Mouse (Mus musculus): ENCODE results near the gene Gm5294. TPM values are rescaled to one million over a fixed set of nuclear protein-coding genes. Genes with fewer than 3 reads are reported as not detected.

Gm5294 gene
- not detected in 2 replicates for polyA plus RNA-seq (2012; rRNA removed)

DNA sequence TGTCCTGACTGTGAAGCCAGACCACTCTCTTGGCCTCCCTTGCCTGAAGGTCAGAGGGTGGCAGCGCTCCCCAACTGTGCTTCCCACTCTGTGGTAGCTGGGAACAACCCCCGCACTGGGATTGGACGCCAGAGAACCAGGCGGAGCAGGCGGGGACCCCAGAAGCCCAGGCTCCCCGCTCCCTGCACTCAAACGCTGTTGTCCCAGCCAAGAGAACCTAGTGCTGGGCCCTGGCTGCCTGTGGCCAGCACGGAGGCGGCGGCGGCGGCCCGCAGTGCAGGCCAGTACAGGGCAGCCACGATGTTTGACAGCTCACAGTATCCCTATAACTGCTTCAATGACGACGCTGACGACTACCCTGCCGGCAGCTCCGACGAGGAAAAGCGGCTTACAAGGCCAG lies at the start of gene Gm5294:
Gene Gm5294, plus strand, starts transcription at position 301 of the 400 bp plus-strand sequence.
- WGBS = 30% methylated on average over 21 of the region's 21 CpGs
- DNase-seq (ENCODE audit: low read depth, low spot score) = no peak

GRCm38 (mm10) chr5:138775096-138775495 lies 44.8 kb upstream of the Gm5294 start:
- 88% methylated on average over 5 of the region's 5 CpGs for WGBS
- no peak for DNase-seq (ENCODE audit: low read depth, low spot score)

- no peak for DNase-seq (ENCODE audit: low read depth, low spot score)
- WGBS = 17% methylated on average over 1 of the region's 1 CpGs
These were observed 43.5 kb upstream of the Gm5294 start for GRCm38 (mm10) chr5:138776346-138776745.

DNA sequence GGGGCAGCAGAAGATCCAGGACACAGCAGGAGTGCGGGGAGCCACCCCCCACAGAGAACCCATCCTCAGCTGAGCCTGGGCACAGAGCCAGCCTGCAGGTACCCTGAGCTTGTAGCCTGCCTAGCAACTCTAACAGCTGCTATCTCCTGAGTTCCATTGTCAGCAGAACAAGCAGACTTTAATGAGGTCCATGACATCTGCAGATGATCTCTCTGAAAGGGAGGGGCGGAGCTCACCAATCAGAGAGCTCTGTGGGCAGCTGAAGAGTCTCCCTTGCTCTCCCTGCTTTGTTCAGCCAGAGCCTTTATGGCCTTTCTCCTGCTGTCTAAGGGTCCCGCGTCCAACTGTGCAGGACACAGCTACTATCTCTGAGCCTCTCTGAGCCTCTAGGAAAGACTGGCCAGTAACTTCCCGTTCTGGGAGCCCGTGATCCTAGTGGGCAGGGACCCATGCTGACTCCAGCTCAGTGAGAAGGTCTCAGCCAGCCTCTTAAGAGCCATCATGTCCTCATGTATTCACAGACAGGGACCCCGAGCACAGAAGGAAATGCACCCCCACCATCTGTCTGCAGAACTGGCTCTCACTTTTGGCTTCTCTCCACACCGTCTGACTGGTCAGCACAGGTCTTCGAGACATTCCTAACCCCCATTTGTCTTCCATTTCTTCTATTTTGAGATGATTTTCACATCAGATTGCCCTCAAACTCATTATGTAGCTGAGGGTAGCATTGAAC lies 41.0 kb upstream of the Gm5294 start:
- 59% methylated on average over 9 of the region's 9 CpGs for WGBS
- no peak for DNase-seq (ENCODE audit: low read depth, low spot score)

GRCm38 (mm10) chr5:138779655-138780054 lies 40.2 kb upstream of the Gm5294 start:
- WGBS = 63% methylated on average over 3 of the region's 3 CpGs
- no peak for DNase-seq (ENCODE audit: low read depth, low spot score)

GRCm38 (mm10) chr5:138782697-138783096 lies 37.2 kb upstream of the Gm5294 start:
- 96% methylated on average over 1 of the region's 1 CpGs for WGBS
- DNase-seq (ENCODE audit: low read depth, low spot score) = no peak

- WGBS = 83% methylated on average over 8 of the region's 8 CpGs
- DNase-seq (ENCODE audit: low read depth, low spot score) = no peak
These were observed 36.7 kb upstream of the Gm5294 start for GRCm38 (mm10) chr5:138783181-138783580.

DNA sequence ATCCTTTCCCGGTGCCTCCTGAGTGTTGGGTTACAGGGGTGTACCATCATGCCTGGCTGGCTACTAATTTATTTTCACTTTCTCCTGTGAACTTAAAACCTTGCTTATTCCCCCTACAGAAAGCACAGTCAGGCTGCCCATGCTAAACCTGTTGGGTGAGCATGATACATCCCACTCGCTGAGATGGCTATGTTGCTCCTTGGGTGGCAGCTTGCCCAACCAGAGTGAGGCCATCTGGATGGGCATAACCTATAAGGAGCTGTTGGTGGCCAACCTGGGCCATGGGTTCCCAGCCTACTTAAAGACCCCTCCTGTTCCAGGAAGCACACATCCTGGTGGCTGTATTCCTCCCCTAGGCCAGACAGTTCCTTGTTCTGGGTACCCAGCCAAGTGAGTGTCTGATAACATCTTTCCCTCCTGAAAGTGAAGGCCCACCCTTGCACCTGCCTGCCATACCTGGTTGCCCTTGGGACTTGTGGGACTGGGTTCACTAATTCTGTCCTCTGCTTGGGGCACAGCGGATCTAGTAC lies 33.8 kb upstream of the Gm5294 start:
- WGBS = 79% methylated on average over 3 of the region's 3 CpGs
- DNase-seq (ENCODE audit: low read depth, low spot score) = no peak

DNA sequence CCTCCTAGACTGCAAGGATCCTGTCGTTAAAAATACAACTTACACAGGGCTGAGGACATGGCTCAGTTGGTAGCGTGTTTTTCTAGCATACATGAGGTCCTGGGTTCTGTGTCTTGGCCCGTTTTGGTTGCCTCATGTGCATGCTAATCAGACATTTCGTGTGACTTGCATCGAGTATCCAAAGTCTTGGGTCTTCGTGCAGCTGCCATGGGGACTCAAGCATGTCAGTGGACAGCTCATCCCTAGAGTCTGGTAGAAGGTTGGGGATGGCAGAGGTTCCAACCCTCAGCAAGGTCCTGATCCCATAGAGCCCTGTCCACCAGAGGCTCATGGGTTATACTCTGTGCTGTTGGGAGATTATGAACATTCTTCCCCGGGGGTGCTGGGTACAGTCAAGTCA lies 32.2 kb upstream of the Gm5294 start:
- WGBS = 84% methylated on average over 7 of the region's 7 CpGs
- no peak for DNase-seq (ENCODE audit: low read depth, low spot score)

GRCm38 (mm10) chr5:138788481-138789211 lies 31.2 kb upstream of the Gm5294 start:
- DNase-seq (ENCODE audit: low read depth, low spot score) = no peak
- WGBS = 49% methylated on average over 11 of the region's 11 CpGs

DNA sequence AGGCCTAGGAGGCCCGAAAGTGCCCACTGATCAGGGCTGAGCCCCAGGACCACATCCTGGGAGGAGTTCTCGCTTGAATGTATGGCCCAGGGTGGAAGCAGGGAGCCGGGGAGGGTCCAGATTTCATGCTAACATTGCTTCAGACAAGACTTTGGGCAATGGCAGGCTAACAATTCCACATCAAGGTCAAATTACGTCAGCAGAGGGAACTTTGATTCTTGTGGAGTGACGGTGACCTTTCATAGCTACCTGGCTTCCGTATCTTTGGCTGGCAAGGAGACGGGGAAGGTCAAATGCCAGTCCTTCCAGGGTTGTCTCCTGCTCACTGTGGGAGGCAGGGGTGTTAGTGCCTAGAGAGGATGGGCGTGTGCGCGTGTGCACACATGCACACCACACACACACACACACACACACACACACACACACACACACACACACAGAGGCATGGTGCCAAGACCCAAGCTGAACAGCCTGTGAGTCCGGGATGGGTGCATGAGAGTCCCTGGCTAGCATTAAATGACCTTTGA lies 28.9 kb upstream of the Gm5294 start:
- WGBS = 80% methylated on average over 11 of the region's 11 CpGs
- DNase-seq (ENCODE audit: low read depth, low spot score) = no peak

GRCm38 (mm10) chr5:138801588-138802116 lies 18.2 kb upstream of the Gm5294 start:
- no peak for DNase-seq (ENCODE audit: low read depth, low spot score)
- WGBS = 73% methylated on average over 7 of the region's 7 CpGs

DNA sequence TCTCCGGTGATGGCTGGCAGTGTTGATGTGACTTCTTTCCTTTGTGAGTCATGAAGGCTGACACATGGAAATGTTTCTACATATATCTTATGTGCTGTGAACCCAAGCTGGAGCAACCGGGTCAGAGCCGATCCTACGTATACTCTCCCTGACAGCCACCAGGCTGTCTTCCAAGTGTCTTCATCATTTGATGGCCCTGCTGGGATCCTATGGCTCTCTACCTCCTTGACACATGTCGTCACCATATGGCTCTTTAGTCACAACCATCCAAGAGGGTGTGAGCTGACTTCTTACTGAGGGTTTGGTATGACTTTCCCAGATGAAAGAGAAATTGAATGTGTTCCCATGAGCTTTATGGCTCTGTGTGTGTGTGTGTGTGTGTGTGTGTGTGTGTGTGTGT lies 15.6 kb upstream of the Gm5294 start:
- WGBS = 91% methylated on average over 5 of the region's 5 CpGs
- no peak for DNase-seq (ENCODE audit: low read depth, low spot score)

DNA sequence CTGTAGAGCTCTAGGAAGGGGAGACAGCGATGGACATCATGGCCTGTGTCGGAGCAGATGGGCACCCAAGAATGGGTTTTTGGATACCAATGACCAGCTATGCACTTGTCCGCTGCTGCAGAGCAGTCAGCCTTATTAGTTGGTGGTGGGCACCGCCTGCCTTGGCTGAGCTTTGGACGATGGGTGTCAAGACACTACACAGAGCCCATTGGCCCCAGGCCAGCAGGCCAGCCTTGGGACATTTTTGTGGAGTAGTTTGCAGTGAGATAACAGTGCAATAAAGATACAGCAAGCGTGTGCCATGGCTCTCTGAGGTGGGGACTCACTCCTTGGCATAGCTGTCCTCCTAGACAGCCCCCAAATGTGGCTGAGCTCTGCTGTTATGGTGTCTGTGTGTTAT lies 10.1 kb upstream of the Gm5294 start:
- WGBS = 62% methylated on average over 6 of the region's 6 CpGs
- no peak for DNase-seq (ENCODE audit: low read depth, low spot score)

DNA sequence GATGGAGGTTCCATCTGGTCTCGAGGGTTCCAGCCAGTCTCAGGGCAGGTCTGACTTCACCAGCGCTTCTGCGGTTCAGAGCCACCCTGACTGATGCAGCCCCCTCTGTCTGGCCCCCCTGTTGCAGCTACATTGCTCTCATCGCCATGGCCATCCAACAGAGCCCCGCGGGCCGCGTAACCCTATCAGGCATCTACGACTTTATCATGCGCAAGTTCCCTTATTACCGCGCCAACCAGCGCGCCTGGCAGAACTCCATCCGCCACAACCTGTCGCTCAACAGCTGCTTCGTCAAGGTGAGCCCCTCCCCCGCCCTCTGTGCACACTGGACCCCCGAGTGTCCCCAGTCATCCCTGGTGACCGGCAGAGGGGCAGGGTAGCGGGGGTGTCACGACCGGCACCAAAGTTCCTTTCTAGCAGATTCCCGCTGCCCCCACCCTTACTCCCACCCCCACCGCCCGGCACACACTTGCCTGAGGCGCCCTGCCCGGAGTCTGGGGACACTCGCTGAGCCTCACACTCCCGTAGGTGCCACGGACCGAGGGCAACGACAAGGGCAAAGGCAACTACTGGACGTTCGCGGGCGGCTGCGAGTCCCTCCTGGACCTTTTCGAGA lies 945 bp downstream of the Gm5294 start:
- WGBS = 4% methylated on average over 39 of the region's 39 CpGs
- DNase-seq (ENCODE audit: low read depth, low spot score) = no peak

DNA sequence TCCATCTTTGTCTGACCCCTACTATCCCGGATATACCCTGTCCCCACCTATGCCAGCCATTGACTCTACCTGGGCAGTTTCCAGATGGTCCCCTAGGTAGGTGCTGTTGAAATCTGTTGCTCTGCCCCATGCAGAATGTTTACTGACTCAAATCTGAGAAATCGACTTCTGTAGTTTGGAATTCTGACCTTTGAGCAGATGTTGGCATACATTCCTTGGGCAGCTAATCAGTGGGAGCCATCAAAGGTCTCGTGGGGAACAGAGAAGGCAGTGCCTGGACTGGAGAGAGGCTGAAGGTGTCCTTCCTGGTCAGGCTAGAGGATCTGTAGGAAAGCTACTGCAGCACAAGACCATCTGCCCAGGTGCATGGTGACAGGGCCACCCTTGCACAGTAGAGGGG lies 5.2 kb downstream of the Gm5294 start:
- DNase-seq (ENCODE audit: low read depth, low spot score) = no peak
- 46% methylated on average over 3 of the region's 3 CpGs for WGBS

GRCm38 (mm10) chr5:138833406-138833805 lies 13.5 kb downstream of the Gm5294 start:
- 19% methylated on average over 6 of the region's 6 CpGs for WGBS
- DNase-seq (ENCODE audit: low read depth, low spot score) = no peak

DNA sequence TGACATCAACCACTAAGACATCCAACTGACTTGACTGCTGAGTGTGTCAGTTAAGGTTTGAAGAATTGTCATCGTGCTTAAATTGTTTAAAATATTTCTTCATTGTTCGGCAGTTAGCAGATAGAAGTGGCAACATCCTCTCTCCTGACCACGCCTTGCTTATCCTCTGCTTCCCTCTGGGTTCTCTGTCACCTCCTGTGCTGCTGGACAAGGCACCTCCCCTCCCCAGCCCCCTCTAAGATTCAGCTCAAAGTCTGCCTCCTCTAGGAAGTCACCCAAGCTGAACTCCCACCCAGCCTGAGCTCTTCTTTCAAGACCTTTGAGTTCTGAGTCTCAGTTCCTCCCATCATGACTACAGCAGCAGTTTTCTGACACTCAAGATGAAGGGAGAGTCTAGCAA lies 15.0 kb downstream of the Gm5294 start:
- no peak for DNase-seq (ENCODE audit: low read depth, low spot score)
- WGBS = 64% methylated on average over 3 of the region's 3 CpGs

GRCm38 (mm10) chr5:138840981-138841380 lies 21.1 kb downstream of the Gm5294 start:
- WGBS = 54% methylated on average over 4 of the region's 4 CpGs

DNA sequence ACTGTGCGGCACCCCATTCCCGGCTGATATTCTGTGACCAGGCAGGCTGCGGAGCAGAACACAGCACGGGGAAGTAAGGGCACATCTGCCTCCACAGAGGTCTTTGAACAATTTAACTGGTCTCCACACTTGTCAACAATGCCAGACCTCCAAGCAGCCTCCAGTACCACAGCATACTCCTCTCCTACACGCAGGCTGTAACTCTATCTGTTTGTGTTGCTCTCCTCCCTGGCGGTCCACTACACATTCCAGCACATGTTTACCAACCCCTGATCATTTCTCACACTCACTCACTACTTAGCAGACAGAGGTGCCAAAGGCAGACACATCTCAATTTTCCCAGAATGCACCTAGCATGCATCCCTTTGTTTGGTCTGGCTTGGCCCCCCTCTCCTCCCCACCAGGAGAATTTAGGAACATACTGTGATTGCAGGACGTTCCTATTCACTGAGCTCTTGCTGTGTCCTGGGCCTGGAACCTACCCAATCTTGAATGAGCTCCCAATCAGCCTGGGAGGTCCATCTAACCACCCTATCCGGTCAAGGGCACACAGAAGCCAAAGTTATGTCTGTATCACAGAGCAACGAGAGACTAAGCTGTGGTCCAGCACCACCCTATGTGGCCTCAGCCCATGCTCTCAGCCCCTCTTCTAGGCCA lies 23.4 kb downstream of the Gm5294 start:
- WGBS = 77% methylated on average over 9 of the region's 9 CpGs
- no peak for DNase-seq (ENCODE audit: low read depth, low spot score)

More at GRCm38 (mm10) chr5:138840981-138841380, 21.1 kb downstream of the Gm5294 start:
- DNase-seq (ENCODE audit: low read depth, low spot score) = no peak

Data from large intestine, adult 2 months (tissue).